Mouse (Mus musculus) spleen, postnatal 14 days (tissue): ENCODE results near the gene Atf6.

Experiments
- DNase-seq, 2 experiments: peaks; one replicate each; pipeline ENCODE4 v3.0.0; 2021 to 2022; ENCODE audit warnings: low spot score in 2 of 2

Gene Atf6

DNA sequence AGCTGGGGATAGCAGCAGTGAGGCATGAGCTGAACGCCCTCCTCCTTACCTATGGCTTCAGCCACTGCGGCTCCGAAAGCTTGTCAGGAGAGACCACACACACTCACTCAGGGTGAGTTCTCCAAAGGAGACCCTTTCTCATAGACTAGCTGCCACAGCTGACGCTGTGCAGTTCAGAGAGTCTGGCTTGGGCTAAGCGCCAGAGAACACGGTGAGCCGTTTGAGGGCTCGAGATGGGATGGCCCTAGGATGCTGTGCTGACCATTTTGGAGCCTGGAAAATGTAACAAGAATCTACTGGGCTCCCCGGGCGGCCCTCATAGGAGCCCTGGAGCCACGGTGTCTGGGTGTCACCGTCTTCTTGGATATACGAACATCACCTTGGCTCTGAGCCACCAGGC is 208.3 kb downstream of the Atf6 start:
- no peak for DNase-seq

- DNase-seq: no peak
These were observed 209.8 kb downstream of the Atf6 start for GRCm38 (mm10) chr1:170657643-170658314.

DNA sequence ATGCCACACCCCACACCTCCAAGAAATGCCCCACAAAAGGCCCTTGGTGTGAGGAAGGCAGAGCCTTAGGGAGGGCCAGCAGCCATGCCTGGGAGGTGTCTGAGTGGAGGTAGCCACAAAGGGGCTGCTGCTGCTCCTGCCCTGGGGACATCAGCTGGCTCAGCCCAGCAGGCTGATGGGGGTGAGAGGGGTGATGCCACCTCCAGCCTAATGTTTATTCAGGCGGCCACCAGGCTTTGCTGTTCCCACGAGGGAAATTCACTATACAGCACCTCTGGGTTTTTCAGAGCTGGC is 210.4 kb downstream of the Atf6 start:
- no peak for DNase-seq

- DNase-seq: no peak
These were observed 210.9 kb downstream of the Atf6 start for GRCm38 (mm10) chr1:170656518-170657227.

DNA sequence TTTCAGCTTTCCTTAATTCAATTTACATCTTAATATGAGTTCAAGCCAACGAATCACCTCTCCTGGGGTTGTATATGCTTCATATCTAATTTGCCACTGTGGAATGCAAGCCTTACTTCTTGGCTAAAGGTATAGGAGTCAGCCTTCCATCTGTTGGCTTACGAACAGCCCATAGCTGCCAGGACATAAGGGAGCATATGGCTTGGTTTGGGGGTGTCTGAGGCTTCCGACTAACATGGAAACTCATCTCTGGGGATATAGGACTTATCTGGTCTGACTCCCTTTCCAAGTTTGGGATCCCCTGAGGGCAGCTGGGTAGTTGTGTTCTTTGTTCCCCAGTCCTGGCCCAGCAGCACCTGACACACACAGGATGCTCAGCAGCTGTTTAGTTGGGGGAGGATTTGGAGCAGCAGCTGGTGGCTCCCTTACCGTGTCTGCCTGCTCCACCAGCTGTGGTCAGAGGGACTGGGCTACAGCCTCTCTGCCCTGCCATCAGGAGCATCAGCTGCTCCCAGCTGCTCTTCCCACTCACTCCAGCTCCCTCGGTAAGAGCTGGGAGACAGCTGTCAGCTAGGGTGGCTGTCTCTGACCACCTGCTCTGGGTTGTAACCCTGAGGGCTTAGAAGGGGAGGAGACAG is 212.2 kb downstream of the Atf6 start:
- no peak for DNase-seq
